Mouse (Mus musculus): ENCODE results near the gene Cdr2.

The Cdr2 gene

GRCm38 (mm10) chr7:120982200-120982841, at the start of gene Cdr2, which contains the start of gene Mfsd13b:
Gene Cdr2 (minus strand): TSS chr7:120982312.
Gene Mfsd13b (plus strand): TSS chr7:120982509.
- in situ Hi-C loops (cut with MboI, MseI) = no loop called here

GRCm38 (mm10) chr7:121029947-121030346, 47.8 kb upstream of the Cdr2 start:
- in situ Hi-C loops (cut with MboI, MseI) = loop anchor here (10.0 kb wide), 1 partner anchor 185 kb away; the partner anchor contains the start of gene Eef2k

- in situ Hi-C loops (cut with MboI, MseI) = no loop called here
Observed at GRCm38 (mm10) chr7:121026300-121026699, 44.2 kb upstream of the Cdr2 start.

GRCm38 (mm10) chr7:121025221-121026008, 43.3 kb upstream of the Cdr2 start:
- in situ Hi-C loops (cut with MboI, MseI) = no loop called here

- in situ Hi-C loops (cut with MboI, MseI) = no loop called here
Observed at GRCm38 (mm10) chr7:121020277-121020676, 38.2 kb upstream of the Cdr2 start.

- in situ Hi-C loops (cut with MboI, MseI) = no loop called here
Observed at GRCm38 (mm10) chr7:121018778-121019177, 36.7 kb upstream of the Cdr2 start.

- in situ Hi-C loops (cut with MboI, MseI) = no loop called here
Observed at GRCm38 (mm10) chr7:121014486-121014885, 32.4 kb upstream of the Cdr2 start.

GRCm38 (mm10) chr7:121011794-121012689, 29.9 kb upstream of the Cdr2 start:
- in situ Hi-C loops (cut with MboI, MseI) = no loop called here

GRCm38 (mm10) chr7:121003793-121004418, 21.8 kb upstream of the Cdr2 start:
- in situ Hi-C loops (cut with MboI, MseI) = no loop called here

- in situ Hi-C loops (cut with MboI, MseI) = no loop called here
Observed at GRCm38 (mm10) chr7:121002407-121002928, 20.4 kb upstream of the Cdr2 start.

- in situ Hi-C loops (cut with MboI, MseI) = no loop called here
Observed at GRCm38 (mm10) chr7:121001879-121002278, 19.8 kb upstream of the Cdr2 start.

GRCm38 (mm10) chr7:121000065-121000822, 18.1 kb upstream of the Cdr2 start:
- in situ Hi-C loops (cut with MboI, MseI) = no loop called here

- in situ Hi-C loops (cut with MboI, MseI) = no loop called here
Observed at GRCm38 (mm10) chr7:120999021-120999530, 17.0 kb upstream of the Cdr2 start.

- in situ Hi-C loops (cut with MboI, MseI) = no loop called here
Observed at GRCm38 (mm10) chr7:120991191-120991590, 9.1 kb upstream of the Cdr2 start.

GRCm38 (mm10) chr7:120982968-120983367, 856 bp upstream of the Cdr2 start:
- in situ Hi-C loops (cut with MboI, MseI) = no loop called here

GRCm38 (mm10) chr7:120980931-120981924, 884 bp downstream of the Cdr2 start:
- in situ Hi-C loops (cut with MboI, MseI) = no loop called here

GRCm38 (mm10) chr7:120980041-120980440, 2.1 kb downstream of the Cdr2 start:
- in situ Hi-C loops (cut with MboI, MseI) = no loop called here

GRCm38 (mm10) chr7:120977063-120977462, 5.0 kb downstream of the Cdr2 start:
- in situ Hi-C loops (cut with MboI, MseI) = no loop called here

- in situ Hi-C loops (cut with MboI, MseI) = no loop called here
Observed at GRCm38 (mm10) chr7:120974001-120974400, 8.1 kb downstream of the Cdr2 start.

Measured in T-helper 2 cell (primary cell).